Mouse (Mus musculus): ENCODE results near the gene Pltp.
"Not testable (repeated sequence)": the region's sequence is repeated elsewhere in the genome, so short reads cannot be mapped to it uniquely, and the experiment has no call there.

The Pltp gene

GRCm38 (mm10) chr2:164878509-164879227, 21.2 kb upstream of the Pltp start:
- DNase-seq: peak; percentile 43 to 51

- DNase-seq: not testable (repeated sequence)
Observed at GRCm38 (mm10) chr2:164877376-164878215, 20.1 kb upstream of the Pltp start.

- DNase-seq: not testable (repeated sequence)
Observed at GRCm38 (mm10) chr2:164875648-164876047, 18.1 kb upstream of the Pltp start.

GRCm38 (mm10) chr2:164874239-164874769, 16.8 kb upstream of the Pltp start:
- no peak for DNase-seq

GRCm38 (mm10) chr2:164873621-164874020, 16.1 kb upstream of the Pltp start:
- no peak for DNase-seq

GRCm38 (mm10) chr2:164871602-164872303, 14.2 kb upstream of the Pltp start:
- DNase-seq: no peak

GRCm38 (mm10) chr2:164868491-164868890, 11.0 kb upstream of the Pltp start:
- DNase-seq: peak; percentile 73 to 78

- peak; percentile 40 to 48 for DNase-seq
Observed at GRCm38 (mm10) chr2:164867566-164867965, 10.1 kb upstream of the Pltp start.

GRCm38 (mm10) chr2:164866741-164867551, 9.4 kb upstream of the Pltp start:
- peak; percentile 29 to 35 for DNase-seq

- DNase-seq: no peak
Observed at GRCm38 (mm10) chr2:164864593-164864992, 7.1 kb upstream of the Pltp start.

GRCm38 (mm10) chr2:164863411-164863810, 5.9 kb upstream of the Pltp start:
- DNase-seq: not testable (repeated sequence)

GRCm38 (mm10) chr2:164862179-164862861, 4.8 kb upstream of the Pltp start:
- peak; percentile 35 to 46 for DNase-seq

- DNase-seq: no peak
Observed at GRCm38 (mm10) chr2:164861094-164861493, 3.6 kb upstream of the Pltp start.

- no peak for DNase-seq
Observed at GRCm38 (mm10) chr2:164859640-164860432, 2.3 kb upstream of the Pltp start.

- DNase-seq: no peak
Observed at GRCm38 (mm10) chr2:164859155-164859554, 1.6 kb upstream of the Pltp start.

GRCm38 (mm10) chr2:164857842-164858553, 487 bp upstream of the Pltp start:
- DNase-seq: peak in 1 of 2 experiments; percentile 11

- peak in 1 of 2 experiments; percentile 44 for DNase-seq
Observed at GRCm38 (mm10) chr2:164856309-164857100, 1.0 kb downstream of the Pltp start.

- not testable (repeated sequence) for DNase-seq
Observed at GRCm38 (mm10) chr2:164855572-164855971, 1.9 kb downstream of the Pltp start.

GRCm38 (mm10) chr2:164850061-164850460, 7.5 kb downstream of the Pltp start:
- DNase-seq: peak in 1 of 2 experiments; percentile 15

Measured in B cell, adult 2 months (primary cell).